Mouse (Mus musculus) left cerebral cortex, adult 2 months (tissue): ENCODE measurements around the gene Tjp2. TPM values are rescaled to one million over a fixed set of nuclear protein-coding genes. Genes with fewer than 3 reads are reported as not detected.
"Not testable (repeated sequence)": the region's sequence is repeated elsewhere in the genome, so short reads cannot be mapped to it uniquely, and the experiment has no call there.

Experiments used
- DNase-seq, 2 experiments: peaks; one replicate each; pipeline ENCODE4 v3.0.0; 2021 to 2022; ENCODE audit warnings: low spot score in 2 of 2, mixed read lengths in 1 of 2; ENCODE audit errors: extremely low spot score in 1 of 2
- H3K27ac ChIP-seq: fragments of 200-600 bp; 2 replicates; pipeline ENCODE4 v1.8.1; 2022
- H3K4me3 ChIP-seq: fragments of 200-600 bp; 2 replicates; pipeline ENCODE4 v1.8.1; 2022
- CTCF ChIP-seq: fragments of 200-600 bp; IDR thresholded peaks from 2 replicates; pipeline ENCODE4 v1.8.1; 2022; ENCODE audit warnings: antibody characterized with exemption, mild to moderate bottlenecking, moderate library complexity
- intact Hi-C: fragments of 180-260 bp; cut with DNase I; formaldehyde crosslinking; loops from one replicate; pipeline ENCODE4 v1.15.1; 2025
- total RNA-seq, 2 experiments: library from RNA; stranded (reverse); gene quantifications; 2 replicates each; pipeline ENCODE4 v1.2.3; 2021

Gene Tjp2
- total RNA-seq, 2 experiments from 2014 or later: 16.5 to 19.1 TPM

- Histone ChIP-seq H3K27ac (no peak overlapping the region), H3K4me3 (no peak overlapping the region)
- no peak for DNase-seq
- intact Hi-C loops: no loop called here
- no peak for TF ChIP-seq CTCF
Observed at GRCm38 (mm10) chr19:24200566-24200965, 24.3 kb downstream of the Tjp2 start.

DNA sequence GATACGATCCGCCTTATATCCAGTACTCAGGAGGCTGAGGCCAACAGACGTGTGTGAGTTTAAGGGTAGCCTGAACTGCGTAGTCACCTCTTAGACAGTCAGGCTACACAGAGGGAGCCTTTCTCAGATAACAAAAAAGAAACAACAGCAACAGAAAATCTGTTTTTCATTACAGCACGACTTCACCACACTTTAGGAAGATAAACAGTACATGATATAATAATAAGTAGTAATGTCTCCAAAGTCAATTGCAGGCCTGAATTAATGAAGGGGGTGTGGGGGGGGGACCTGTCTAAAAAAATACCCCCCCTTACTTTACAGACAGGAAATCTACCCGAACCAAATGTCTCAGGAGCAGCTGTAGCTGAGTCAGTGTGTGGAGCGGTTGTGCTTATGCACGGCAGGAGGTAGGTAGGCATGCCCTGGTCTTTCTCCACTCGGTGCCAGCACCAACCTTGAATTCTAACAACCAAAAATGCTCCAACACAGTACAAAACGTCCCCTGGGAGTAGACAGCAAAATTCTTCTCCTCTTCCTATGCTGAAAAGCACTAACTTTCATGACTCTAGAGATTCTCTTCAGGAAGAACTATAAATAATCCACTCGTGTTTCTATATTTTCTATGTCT, 26.0 kb downstream of the Tjp2 start:
- Histone ChIP-seq H3K4me3 (no peak overlapping the region), H3K27ac (no peak overlapping the region)
- no peak for DNase-seq
- intact Hi-C loops: no loop called here
- no peak for TF ChIP-seq CTCF

DNA sequence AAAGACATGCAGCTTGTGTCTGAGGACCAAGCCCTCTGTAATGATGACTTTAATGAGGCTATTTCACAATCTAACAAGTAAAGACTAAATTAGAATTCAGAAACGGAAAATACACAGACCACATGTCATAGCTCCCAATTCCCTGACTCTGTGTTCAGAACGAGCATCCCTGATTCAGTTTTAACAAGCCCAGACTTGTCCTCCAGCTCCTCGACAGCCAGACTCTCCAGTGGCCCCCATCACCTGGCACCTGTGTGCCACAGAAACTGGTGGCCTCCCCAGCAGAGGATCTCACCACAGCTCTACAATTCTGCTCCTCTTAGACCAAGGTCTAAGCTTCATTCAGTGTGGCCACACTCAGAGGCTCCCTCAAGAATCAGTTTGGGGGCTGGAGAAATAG, 27.5 kb downstream of the Tjp2 start:
- intact Hi-C loops: no loop called here
- Histone ChIP-seq H3K4me3 (no peak overlapping the region), H3K27ac (no peak overlapping the region)
- no peak for DNase-seq
- TF ChIP-seq CTCF: no peak

GRCm38 (mm10) chr19:24195224-24195623, 29.6 kb downstream of the Tjp2 start:
- Histone ChIP-seq H3K27ac (no peak overlapping the region), H3K4me3 (no peak overlapping the region)
- no peak for TF ChIP-seq CTCF
- no peak for DNase-seq
- intact Hi-C loops: no loop called here

DNA sequence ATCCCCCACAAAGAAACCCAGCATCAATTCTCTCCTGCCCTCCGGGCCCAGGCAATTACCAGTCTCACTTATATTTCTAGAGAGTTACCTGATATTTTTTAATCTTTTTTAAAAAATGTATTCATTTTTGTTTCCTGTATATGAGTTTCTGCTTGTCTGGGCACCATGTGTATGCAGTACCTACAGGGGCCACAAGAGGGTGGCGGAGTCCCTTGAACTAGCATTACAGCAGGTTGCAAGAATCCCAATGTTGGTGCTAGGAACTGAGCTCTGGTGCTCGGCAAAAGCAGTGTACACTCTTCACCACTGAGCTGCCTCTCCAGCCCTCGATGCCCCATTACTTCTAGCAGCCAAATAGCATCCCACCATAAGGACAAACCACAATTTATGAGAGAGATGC, 30.6 kb downstream of the Tjp2 start:
- Histone ChIP-seq H3K4me3 (no peak overlapping the region), H3K27ac (no peak overlapping the region)
- DNase-seq: no peak
- intact Hi-C loops: no loop called here
- TF ChIP-seq CTCF: peak; percentile 45

GRCm38 (mm10) chr19:24192946-24193345, 31.9 kb downstream of the Tjp2 start:
- TF ChIP-seq CTCF: no peak
- no peak overlapping the region for H3K4me3 ChIP-seq
- DNase-seq: no peak
- H3K27ac ChIP-seq: no peak overlapping the region
- intact Hi-C loops: no loop called here

DNA sequence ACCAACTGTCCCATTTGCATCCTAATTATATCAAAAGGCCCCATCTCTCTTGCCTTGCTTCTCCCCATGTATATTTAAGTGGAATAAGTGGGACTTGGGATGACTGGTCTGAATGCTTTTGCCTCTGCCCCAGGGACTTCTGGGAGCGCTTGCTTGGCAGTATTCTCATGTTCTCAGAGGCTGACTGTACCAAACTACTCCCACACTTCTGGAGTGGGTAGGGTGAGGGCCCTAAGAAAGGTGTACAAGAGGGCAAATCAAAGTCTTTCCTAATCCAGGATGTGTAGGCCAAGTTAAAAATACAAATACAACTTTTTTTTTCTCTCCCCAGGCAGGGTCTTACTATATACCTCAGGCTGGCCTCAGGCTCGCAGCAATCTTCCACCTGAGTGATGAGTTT, 37.0 kb downstream of the Tjp2 start:
- no peak overlapping the region for H3K4me3 ChIP-seq
- intact Hi-C loops: no loop called here
- no peak overlapping the region for H3K27ac ChIP-seq
- DNase-seq: no peak
- TF ChIP-seq CTCF: no peak

GRCm38 (mm10) chr19:24187358-24187757, 37.5 kb downstream of the Tjp2 start:
- H3K27ac ChIP-seq, intact Hi-C loops, H3K4me3 ChIP-seq, DNase-seq: not testable (repeated sequence)

GRCm38 (mm10) chr19:24183680-24184235, 41.1 kb downstream of the Tjp2 start:
- Histone ChIP-seq H3K4me3 (no peak overlapping the region), H3K27ac (no peak overlapping the region)
- TF ChIP-seq CTCF: no peak
- no peak for DNase-seq
- intact Hi-C loops: no loop called here

- no peak for TF ChIP-seq CTCF
Observed at GRCm38 (mm10) chr19:24180415-24180814, 44.4 kb downstream of the Tjp2 start.

GRCm38 (mm10) chr19:24178086-24178485, 46.7 kb downstream of the Tjp2 start:
- intact Hi-C loops: no loop called here
- no peak for DNase-seq
- Histone ChIP-seq H3K27ac (no peak overlapping the region), H3K4me3 (no peak overlapping the region)
- no peak for TF ChIP-seq CTCF

More at GRCm38 (mm10) chr19:24180415-24180814, 44.4 kb downstream of the Tjp2 start:
- Histone ChIP-seq H3K27ac (no peak overlapping the region), H3K4me3 (no peak overlapping the region)
- intact Hi-C loops: no loop called here
- DNase-seq: no peak

- Histone ChIP-seq H3K4me3 (no peak overlapping the region), H3K27ac (no peak overlapping the region)
- TF ChIP-seq CTCF: no peak
- intact Hi-C loops: no loop called here
- no peak for DNase-seq
Observed at GRCm38 (mm10) chr19:24176692-24177091, 48.1 kb downstream of the Tjp2 start.

GRCm38 (mm10) chr19:24174896-24175295, 49.9 kb downstream of the Tjp2 start:
- H3K4me3 ChIP-seq: peak overlapping the region; percentile 76
- intact Hi-C loops: loop anchor here (2.0 kb wide), 1 partner anchor 50 kb away; the partner anchor contains the start of gene Tjp2
- no peak for TF ChIP-seq CTCF
- DNase-seq: peak in 1 of 2 experiments; percentile 26
- H3K27ac ChIP-seq: peak overlapping the region; percentile 88; the same call in 1 of the 2 replicates
